Mouse (Mus musculus) megakaryocyte, embryonic 14.5 days (primary cell): ENCODE data around the gene Nol3.

ENCODE experiments used
- FLI1 ChIP-seq: IDR thresholded peaks from 2 replicates; pipeline ENCODE4 v1.6.1; 2012; ENCODE audit warnings: low read length, inconsistent platforms, mixed read lengths
- GATA1 ChIP-seq: IDR thresholded peaks from 3 replicates; pipeline ENCODE4 v1.6.1; 2012; ENCODE audit warnings: mixed read lengths, low read length, inconsistent platforms, borderline replicate concordance

DNA sequence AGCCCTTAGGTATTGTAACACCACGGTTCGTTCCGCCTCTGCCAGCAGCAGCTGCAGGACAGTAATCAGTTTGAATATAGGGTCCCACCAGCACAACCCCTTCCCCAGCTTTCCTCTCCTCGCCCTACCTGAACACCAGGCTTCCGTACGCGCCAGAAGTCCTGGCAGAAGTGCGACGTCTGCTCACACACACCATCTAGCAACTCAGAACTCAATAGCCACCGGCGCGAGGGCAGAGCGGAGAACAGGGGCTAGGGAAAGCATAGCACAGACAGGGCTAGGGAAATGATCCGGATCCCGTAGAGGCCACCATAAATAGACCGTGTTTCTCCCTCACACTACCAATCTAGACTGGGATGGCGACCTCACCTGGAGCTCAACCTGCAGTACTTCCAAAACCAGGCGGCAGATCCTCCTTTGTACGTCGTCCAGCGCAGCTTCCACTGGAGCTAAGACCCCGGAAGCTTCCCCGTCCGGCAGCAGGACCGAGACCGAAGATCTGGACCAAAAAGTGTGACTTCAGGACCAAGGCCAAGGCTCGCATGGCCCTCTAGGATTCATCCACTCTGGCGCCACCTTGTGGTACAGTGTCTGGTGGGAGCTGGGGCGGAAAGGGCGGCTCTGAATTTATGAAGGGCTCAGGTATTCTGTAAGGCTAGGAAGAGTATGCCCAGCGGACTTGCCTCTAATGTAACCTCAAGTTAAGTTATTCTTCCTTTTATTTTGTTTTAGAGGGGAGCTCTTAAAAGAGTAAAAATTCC, 14.8 kb downstream of the Nol3 start:
- TF ChIP-seq GATA1 (no peak), FLI1 (no peak)
